Mouse (Mus musculus) mature B cell (primary cell): ENCODE measurements around the gene Prr7.

Experiments
- in situ Hi-C: fragments of 300-500 bp; cut with MboI; formaldehyde crosslinking; loops from 2 replicates; pipeline ENCODE4 v1.14.3; 2019

The Prr7 gene

DNA sequence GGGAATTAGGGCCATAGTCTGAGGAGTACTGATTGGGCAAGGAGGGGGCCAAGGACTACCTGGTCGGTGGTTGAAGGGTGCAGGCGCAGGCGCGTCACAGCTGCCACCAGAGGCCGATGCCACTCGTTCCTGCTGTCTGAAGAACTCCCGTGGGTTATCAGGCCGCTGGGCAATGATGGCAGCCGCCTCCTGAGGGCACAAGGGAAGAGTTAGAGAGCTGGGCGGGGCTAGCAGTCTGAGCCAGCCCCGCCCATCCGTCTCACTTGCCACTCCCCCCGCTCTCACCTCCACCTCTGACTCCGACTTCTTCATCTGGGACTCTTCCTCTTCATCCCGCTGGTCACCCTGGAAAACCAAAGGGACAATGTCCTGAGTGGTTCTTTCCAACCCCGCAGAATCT is 13.4 kb downstream of the Prr7 start:
- in situ Hi-C loops: no loop called here

DNA sequence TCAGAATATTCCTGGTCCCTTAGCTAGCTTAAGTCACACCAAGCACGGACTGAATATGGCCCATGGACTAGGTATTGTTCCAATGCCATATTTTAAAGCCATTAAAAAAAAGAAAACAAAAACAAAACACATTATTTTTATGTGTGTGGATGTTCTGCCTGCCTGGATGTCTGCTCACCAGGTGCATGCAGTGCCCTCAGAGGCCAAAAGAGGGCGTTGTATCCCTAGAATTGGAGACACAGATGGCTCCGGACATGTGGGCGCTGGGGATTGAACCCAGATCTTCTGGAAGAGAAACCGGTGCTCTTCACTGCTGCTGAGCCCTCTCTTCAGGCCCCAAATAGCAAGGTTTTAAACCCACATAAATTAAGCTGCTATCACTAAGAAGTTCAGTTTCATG is 14.0 kb downstream of the Prr7 start:
- in situ Hi-C loops: no loop called here

DNA sequence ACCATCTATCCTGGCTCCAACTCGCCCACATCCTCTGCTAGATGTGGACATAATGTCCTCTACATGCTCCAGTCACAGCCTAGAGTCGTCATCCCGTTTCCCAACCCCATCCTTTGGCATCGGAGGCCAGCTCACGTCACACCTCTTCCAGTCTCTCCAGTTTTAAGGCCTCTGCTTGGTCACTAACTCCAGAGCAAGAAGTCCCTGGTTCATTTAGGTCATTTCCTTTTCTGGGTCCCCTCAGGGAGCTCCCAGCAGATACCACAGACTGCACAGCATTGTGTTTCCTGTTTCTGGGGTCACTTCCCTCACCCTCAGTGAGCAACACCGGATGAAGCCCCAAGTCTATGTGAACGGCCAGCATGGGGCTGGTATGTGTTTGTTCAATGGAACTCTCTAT is 14.9 kb downstream of the Prr7 start:
- in situ Hi-C loops: no loop called here

DNA sequence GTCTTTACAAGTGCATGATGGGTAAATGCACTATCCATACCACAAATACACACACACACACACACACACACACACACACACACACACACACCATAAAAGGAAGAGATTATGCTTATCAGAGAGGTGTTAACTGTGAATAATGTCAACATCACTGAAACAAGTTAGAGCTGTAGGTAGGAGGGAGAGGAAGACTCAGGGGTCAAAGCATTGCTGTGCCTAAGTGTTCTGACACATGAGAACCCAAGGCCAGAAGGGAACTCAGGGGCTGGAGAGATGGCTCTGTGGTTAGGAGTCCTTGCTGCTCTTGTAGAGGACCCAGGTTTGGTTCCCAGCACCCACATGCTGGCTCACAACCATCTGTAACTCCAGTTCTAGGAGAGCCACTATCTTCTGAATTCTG is 15.9 kb downstream of the Prr7 start:
- in situ Hi-C loops: no loop called here

DNA sequence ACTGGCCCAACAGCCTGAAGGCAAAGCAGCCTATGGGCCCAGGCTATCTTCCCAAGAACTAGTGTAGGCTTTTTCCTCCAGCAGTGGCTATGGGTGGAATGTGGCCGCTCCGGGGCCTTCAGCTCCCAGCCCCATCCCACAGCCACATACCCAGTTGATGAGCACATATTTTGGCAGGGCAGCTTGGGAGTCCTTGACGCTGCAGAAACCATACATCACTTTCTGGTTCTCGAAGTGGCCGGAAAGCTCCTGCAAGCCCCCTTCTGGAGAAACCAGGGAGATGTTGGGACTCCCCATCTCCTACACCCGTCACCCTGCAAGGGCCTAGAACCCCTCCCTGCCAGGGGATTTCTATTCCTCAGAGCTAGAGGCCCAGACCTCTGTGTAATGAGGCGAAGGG is 18.5 kb downstream of the Prr7 start:
- in situ Hi-C loops: no loop called here

DNA sequence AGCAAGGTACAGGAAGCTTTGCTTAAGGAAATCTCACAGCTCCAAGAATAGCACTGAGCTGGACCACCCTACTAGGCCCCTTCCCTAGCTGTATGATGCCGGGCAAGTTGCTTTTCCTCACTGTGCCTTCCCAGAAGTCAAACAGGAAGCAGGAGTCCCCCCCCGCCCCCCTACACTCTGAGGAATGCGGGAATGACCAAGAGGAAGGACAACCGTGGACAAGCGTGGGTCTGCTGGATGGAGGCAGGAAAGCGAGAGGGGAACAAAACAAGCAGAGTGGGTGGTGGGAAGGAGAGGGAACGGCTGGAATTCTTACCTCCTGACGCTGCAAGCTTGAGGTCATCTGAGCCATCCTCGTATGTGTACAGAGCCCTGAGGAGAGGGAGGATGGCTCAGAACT is 19.0 kb downstream of the Prr7 start:
- in situ Hi-C loops: no loop called here

DNA sequence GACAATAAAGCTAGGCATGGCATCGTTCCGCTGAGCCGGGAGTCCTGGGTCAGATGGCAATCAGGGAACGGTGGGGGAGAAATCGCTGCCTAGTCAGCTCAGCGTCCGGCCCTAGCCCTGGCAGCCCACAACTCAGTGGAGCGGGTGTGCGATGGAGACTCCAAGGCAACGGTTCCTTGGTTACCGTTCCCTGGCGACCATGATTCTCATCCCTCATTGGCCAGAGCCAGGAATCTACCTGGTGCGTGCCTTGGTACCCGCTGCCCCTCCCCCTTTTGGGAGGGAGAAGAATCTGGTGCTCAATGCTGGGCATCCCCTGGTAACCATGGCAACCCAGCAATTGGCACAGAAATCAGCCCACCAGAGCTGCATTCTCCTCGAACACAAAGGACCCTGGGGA is 19.5 kb downstream of the Prr7 start:
- in situ Hi-C loops: no loop called here

DNA sequence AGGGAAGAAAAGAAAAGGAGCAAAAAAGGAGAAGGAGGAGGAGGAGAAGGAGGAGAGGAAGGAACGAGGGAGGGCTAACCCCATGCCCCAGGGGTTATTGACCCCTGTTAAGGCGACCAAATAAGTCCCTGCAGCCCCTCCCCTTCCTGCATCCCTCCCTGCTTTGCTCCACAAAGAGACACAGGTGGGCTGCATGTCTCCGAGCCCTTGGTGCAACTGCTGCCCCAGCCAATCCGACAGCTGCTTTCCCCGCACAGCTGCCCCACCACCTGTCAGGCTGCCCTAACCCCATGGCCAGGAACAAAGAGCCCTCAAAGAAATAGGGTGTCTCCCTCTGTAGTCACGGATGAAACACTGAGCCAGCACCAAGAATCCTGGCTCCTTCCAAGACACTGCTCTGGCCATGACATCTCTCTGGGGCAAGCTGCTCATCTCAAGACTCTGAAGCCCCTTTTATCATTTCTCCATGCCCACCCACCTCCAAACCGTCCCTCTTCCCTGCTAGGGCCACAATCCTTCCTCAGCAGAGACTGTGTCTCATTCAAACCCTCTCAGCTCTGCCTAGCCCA is 20.5 kb downstream of the Prr7 start:
- in situ Hi-C loops: no loop called here

DNA sequence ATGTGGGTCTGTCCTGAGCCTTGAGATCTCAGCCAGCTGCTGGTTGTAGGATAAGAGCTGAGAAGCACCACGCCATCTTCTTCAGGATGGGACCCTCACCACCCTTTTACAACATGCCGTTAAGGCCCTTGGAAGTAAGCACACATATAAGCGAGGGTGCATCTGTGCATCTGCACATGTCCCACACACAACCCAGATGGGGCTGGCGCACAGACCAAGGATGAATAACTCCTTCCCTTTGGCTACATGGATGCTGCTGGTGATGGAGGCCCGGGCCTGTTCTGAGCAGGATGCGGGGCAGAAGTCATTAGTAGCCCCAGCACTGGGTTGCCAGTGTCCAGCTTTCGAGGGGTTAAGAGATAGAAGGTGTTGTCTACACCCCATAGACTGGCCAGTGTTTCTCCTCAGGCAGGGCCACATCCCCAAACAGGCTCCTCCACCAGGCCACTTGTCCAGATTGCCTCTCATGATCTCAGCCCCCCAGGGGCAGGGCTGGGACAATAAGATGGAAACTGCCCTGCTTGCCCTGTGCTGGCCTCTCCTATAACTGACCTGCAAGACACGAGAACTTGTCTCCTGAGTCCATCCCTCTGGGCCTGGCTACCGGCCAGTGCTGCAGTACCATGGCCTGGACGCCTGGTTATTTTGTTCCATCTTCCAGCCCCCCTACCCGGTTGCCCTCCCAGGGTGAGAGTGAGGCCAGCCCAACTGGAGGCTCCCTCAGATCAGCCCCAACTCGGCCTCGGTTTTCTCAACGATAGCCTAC is 22.1 kb downstream of the Prr7 start:
- in situ Hi-C loops: no loop called here

DNA sequence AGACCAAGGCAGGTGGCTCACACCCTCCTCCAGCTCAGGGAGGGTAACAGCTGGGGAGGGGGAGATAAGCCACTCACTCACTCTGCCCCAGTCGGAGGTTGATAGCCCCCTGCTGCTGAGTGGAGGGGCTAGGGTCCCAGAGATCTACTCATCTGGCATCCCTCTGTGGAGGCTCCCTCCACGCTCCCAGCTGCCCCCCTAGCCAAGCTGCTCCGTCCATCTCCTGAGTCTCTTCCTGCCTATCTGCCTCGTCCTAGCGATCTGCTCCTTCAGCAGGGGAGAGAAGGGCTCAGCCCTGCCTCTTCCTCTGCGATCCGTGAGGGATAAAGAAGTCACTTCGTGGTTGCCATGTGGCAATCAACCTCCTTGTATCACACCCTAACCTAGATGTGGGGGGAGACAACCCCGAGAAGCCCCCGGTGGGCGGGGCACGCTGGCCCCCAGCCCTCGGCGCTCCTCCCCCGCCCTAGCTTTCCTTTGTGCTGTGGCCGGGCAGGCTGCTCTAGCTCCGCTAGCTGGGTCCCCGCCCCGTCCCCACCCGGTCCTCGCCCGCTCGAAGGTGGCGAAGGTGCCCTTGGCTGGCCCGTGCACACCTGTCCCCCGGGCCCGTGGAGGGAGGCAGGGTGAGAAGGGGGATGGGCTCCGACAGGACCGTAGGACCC is 23.0 kb downstream of the Prr7 start:
- in situ Hi-C loops: no loop called here

DNA sequence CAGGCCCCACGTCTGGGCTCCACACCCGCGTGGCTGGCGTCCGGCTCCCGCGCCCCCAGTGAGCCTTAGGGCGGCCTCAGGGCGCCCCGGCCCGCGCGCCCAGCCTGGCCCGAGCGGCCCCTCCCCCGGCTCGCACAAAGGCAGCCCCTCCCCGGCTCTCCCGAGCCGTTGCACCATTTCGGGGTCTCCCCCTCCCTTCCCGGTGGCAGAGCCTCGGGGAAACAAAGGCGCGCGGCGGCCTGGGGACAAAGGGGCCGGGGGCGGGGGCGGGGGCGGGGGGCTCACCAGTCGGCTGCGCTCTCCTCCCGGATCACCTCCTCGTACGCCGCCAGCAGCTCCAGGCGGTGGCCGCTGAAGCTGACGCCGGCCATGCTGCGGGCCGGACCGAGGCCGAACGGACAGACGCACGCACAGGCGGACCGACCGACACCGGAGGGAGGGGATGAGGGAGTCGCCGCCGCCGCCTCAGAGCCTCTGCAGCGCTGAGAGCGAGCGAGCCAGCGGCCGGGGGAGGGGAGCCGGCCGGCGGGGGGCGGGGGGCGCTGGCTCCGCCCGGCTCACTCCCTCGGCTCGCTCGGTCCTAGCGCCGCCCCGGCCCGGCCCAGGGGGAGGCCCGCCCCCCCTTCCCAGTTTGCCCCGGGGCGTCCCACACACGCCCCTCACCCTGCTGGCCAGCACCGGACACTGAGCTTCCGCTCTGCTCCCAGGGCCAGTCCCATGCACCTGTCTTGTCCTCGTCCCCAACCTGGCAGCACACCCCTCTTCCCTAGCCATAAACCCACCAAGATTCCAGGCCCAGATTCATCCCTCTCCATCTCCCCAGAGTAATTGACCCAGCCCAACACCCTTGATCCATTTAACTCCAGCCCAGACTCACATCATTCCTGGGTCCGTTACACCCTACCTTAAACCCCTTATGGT is 23.8 kb downstream of the Prr7 start, which contains the start of gene Dbn1:
TSS of gene Dbn1 (minus strand) at position 534 of the 921 bp plus-strand sequence.
- in situ Hi-C loops: no loop called here

DNA sequence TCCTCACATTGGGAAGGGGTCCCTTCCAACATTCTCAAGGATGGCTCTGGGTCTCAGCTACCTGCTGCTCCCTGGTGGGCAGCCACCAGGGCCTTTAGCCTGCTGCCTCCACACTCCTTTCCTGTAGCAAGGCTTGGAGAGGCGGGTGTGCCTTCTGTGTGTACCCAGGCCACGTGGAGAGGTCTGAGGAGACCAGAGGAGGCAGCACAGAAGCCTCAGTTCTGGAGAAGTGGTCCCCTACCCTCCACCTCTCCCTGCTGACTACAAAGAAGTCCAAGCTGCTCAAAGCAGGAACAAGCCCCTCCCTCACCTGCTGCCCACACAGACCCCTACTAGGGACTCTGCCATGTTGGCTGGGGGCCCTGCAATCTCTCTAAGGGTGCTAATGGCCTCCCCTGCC is 30.2 kb downstream of the Prr7 start:
- in situ Hi-C loops: no loop called here

DNA sequence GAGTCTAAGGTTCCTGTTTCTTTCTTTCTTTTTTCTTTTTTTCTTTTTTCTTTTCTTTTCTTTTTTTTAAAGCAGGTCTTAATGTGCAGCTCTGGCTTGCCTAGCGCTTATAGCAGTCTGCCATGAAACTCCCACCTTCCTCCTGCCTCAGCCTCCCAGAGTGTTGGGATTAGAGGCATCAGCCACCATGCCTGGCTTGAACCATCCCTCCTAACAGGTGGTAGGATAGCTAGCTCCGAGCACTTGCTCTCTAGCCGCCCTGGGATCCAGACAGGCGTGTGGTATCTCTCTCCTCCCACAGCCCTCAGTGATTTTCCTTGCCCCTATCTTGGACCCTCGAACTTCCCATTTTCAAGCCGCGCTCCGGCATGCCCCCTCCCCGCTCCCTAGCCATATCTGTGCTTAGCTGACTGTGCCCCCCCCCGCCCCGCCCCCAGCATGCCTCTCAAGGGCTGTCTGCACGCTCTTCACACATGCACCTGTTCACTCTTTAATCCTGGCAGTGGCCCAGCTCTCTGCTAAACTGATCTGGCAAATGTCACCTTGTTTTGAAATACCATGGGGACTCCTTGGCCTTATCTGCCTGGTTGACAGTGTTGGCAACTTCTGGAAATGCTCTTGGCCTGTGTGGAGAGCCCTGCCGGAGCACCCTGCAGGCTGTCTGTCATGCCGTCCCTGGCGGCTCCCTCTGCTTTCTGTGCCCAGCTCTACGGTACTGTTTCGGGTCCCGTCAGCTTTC is 31.0 kb downstream of the Prr7 start:
- in situ Hi-C loops: no loop called here

DNA sequence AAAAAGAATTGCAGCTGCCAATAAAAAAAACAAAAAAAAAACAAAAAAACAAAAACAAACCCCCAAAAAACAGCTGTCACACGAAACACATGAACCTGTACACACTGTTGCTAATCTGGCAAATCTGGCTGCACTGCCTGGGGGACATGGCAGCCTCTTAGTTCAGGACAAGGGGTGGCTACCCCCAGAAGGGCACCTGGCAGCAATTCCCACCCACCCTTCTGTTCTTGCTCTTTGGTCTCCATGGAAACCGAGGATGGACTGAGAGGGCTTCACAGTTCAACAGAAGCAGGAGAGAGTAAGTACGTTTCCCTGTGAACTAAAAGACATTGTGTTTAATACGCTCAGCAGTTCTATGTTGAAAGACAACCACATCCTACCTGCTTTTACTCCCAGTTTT is 31.6 kb downstream of the Prr7 start:
- in situ Hi-C loops: no loop called here

DNA sequence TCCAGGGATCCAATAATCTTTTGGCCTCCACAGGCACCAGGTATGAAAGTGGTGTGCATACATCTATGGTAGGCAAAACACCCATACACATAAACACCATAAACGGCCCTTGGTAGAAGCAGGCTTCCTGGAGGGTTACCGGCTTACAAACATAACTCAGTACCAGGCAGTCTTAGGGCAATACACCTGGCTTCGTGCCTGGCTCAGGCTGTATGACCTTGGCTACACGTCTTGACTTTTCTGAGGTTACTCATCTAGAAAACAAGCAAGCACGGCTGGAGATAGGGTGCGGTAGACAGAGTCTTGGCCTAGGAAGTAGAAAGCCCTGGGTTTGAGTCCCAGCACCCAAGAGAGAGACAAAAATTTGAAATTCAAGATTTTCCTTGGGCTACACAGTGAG is 32.6 kb downstream of the Prr7 start:
- in situ Hi-C loops: no loop called here

DNA sequence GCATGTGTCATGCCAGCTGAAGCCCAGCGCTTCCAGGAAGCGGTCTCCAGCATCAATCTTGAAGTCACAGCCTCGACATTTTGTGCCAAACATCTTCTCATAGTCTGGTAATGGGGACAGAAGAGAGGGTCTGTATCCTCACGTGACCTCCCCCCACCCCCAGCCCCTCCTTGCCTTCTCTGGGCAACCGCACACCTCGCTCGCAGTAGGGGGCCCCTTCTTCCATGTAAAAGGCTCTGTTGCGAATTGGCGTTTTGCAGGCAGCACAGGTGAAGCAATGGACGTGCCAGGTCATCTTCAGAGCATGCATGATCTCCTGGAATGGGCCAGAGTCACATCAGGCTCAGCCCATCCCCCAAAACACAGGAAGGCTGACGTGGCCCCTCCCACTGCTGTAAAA is 34.8 kb downstream of the Prr7 start:
- in situ Hi-C loops: no loop called here

DNA sequence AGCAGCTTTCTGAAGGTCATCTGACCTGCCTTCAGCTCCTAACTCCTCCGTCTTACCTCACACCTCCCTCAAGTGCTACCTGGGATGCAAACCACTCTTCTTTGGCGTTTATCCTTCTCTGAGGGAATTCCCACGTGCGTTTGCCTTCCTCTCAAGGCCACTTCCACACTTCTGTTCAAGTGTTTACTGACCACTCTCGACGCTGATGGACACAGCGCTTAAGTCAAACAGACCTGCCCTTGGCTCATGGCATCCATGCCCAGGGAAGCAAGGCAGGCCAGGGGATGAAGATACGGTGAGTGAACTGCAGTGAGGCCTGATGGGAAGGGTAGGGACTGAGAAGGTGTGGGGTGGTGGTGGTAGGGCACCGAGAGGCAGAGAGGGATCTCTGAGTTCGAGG is 36.5 kb downstream of the Prr7 start:
- in situ Hi-C loops: no loop called here

DNA sequence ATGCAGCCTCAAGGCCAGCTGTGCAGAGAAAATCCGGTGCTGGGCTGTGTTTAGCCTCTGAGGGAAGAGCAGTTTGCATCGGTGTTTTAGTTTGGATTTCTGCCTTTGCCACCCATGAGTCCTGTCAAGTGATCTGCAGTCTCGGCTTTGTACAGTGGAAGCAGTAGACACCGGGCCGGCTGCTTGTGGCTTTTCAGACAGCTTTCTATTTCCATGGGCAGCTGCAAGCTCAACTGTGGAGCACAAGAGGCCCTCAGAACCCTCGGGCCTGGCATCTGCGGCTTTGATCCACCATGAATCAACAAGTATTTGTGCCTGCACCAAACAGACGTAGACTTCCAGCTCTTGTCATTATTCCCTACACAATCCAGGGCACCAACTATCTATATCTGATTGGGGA is 38.3 kb downstream of the Prr7 start:
- in situ Hi-C loops: no loop called here

DNA sequence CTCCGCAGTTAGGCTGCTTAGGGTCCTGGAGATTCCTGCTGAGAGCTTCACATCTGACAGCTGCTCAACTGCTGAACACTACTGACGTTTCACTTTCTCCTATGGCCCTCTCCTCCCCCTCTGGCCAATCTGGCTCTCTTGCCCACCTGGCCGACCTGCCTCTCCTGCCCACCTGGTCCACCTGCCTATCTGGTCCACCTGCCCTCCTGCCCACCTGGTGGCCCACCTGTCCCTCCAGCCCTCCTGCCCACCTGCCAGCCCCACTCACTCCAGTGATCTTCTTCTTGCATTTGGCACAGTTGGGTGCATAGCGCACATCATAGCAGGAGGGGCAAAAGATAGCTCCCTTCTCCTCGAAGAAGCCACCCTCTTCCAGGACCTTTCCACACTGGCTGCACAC is 40.3 kb downstream of the Prr7 start:
- in situ Hi-C loops: no loop called here

DNA sequence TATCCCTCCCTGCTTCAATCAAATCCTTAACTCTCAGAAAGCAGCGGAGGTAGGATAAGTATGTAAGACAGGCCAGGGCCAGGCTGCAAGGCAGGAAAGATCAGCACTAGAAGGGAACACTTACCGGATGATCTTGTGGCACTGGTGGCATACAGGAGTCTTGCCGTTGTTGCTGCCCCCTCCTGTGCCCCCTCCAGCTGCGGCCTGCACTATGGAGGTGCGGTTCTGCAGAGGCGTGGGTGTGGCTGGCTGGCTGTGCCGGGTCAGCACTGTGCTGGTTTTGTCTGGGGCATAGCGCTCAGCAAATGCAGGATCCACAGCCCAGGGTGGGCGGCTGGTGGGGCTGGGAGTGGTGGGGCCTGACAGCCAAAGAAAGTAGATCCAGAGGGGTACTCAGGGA is 41.7 kb downstream of the Prr7 start:
- in situ Hi-C loops: no loop called here

DNA sequence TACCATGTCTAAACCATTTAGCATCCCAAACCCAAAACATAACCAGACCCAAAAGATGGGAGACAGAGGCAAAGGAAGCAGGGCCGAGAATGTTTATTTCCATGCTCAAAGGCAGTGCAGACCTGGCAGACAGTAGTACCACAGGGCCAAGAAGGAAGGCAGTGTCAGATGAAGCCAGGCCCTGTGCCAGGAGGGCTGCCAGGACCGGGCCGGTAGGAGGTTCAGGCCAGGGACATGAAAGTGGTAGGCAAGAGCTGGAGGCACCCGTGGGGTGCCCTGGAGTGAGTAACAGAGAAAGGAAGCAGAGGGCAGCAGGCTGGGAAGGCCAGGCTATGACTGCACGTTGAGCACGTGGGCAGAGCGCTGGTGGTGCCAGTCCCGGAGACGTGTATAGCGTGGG is 42.6 kb downstream of the Prr7 start:
- in situ Hi-C loops: no loop called here

DNA sequence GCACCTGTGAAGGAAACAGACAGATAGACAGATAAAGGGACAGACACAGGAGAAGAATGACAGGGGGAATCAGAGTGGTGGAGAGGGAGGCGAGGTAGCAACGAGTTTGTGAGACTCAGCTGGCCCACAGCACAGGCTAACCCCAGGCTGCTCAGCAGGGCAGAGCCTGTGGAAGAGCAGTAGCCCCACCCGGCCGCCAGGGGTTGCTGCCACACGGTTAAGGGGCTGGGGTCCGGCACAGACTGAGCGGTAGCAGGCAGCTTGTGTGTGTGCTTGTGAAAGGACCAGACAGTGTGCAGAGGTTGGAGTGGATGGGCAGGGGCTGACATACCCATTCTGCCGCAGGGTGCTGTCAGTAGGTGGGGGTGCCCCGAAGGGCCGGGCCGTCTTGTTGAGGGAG is 43.8 kb downstream of the Prr7 start:
- in situ Hi-C loops: no loop called here
